Mouse (Mus musculus) hindbrain, embryonic 15.5 days (tissue): ENCODE measurements around the gene Dlg4. TPM values are rescaled to one million over a fixed set of nuclear protein-coding genes. Genes with fewer than 3 reads are reported as not detected.
A peak's percentile ranks its signal among the peaks of the same experiment; 100 is the strongest.

Experiments
- ATAC-seq: fragments of 200-750 bp; cut with Nextera tagmentation; 2 replicates; pipeline ENCODE4 v1.8.0; 2017; ENCODE audit warnings: low read depth, moderate number of reproducible peaks, moderate TSS enrichment; ENCODE audit not compliant: low FRiP score
- H3K27ac ChIP-seq: fragments of 300-500 bp; sonication (generic); replicated peaks from 2 replicates; pipeline ENCODE4 v1.5.1; 2015; ENCODE audit warnings: mild to moderate bottlenecking, inconsistent platforms
- H3K27me3 ChIP-seq: fragments of 300-500 bp; sonication (generic); 2 replicates; pipeline ENCODE4 v1.6.1; 2015; ENCODE audit warnings: control low read depth, inconsistent platforms
- H3K36me3 ChIP-seq: fragments of 300-500 bp; sonication (generic); 2 replicates; pipeline ENCODE4 v1.6.1; 2015; ENCODE audit warnings: control low read depth, inconsistent platforms
- H3K4me1 ChIP-seq: fragments of 300-500 bp; sonication (generic); replicated peaks from 2 replicates; pipeline ENCODE4 v1.6.1; 2015; ENCODE audit warnings: control low read depth, inconsistent platforms
- H3K4me2 ChIP-seq: fragments of 300-500 bp; sonication (generic); 2 replicates; pipeline ENCODE4 v1.6.1; 2015; ENCODE audit warnings: moderate library complexity, mild to moderate bottlenecking, inconsistent platforms
- H3K4me3 ChIP-seq: fragments of 300-500 bp; sonication (generic); 2 replicates; pipeline ENCODE4 v1.5.1; 2015; ENCODE audit warnings: mild to moderate bottlenecking, inconsistent platforms
- H3K9ac ChIP-seq: fragments of 300-500 bp; sonication (generic); 2 replicates; pipeline ENCODE4 v1.6.1; 2015; ENCODE audit warnings: inconsistent platforms
- H3K9me3 ChIP-seq: fragments of 300-500 bp; sonication (generic); 2 replicates; pipeline ENCODE4 v1.6.1; 2016; ENCODE audit warnings: control low read depth, inconsistent platforms
- WGBS: fragments of 180-500 bp; shearing (Covaris S2); methylation state at CpG from one replicate; pipeline ENCODE4 v1.1.7; 2015; 5-methylcytosine and 5-hydroxymethylcytosine counted together
- polyA plus RNA-seq: library from polyadenylated mRNA; unstranded; fragments of >200 nt; fragmentation: Nextera tagmentation; extraction: Ambion mirVana; gene quantifications from 2 replicates; pipeline ENCODE4 v1.2.1, GENCODE M21; 2015

Gene Dlg4
- polyA plus RNA-seq, 1 experiment from 2014 or later: 23.8 TPM

- Histone ChIP-seq H3K27ac (peak overlapping the region; percentile 64), H3K9ac (peak overlapping the region; percentile 47), H3K36me3 (no peaks in the 10 kb centered on the region), H3K4me3 (peak overlapping the region; percentile 41), H3K4me2 (peak overlapping the region; percentile 59), H3K9me3 (no peaks in the 10 kb centered on the region), H3K4me1 (peaks cover 94% of the 10 kb centered on the region), H3K27me3 (no peaks in the 10 kb centered on the region)
- WGBS: 4% methylated on average over 23 of the region's 29 CpGs
- ATAC-seq: no peak
Observed at GRCm38 (mm10) chr11:70023481-70024150, 6.9 kb downstream of the Dlg4 start.

DNA sequence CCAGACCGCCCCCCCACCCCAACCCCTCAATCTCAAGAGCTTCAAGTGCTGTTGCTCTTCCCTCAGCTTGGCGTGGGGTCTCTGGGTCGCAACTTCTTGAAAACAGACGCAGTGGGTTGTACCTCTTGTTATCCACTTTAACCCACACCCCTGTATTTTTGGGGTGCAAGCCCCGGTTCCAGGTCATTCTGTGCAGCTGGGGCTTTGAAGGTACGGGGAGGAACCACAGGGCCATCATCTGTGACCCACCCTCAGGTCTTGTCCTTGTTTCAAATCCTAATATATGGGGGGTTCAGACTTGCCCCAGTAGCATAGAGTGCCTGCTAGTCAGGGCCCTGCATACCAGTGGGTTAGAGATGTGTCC, 7.4 kb downstream of the Dlg4 start:
- ATAC-seq: no peak
- 9% methylated on average over 6 of the region's 6 CpGs for WGBS
- H3K27me3 ChIP-seq: no peaks in the 10 kb centered on the region

DNA sequence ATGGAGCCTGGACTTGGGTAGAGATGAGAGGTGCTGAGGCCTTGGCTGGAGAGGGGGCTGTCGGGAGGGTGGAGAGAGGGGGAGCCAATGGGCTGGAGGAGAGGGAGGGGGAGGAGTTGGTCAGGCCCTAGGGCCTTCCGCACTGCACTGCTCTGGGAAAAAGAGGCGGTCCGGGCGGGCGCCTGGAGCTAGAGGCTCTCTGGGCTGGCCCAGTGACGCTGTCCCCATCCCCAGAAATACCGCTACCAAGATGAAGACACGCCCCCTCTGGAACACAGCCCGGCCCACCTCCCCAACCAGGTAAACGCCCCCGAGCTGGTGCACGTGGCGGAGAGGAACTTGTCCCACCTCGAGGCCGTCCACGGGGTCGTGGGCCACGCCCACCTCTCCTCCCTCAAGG, 9.9 kb downstream of the Dlg4 start:
- Histone ChIP-seq H3K36me3 (peaks cover 8% of the 10 kb centered on the region), H3K27ac (peak overlapping the region; percentile 96), H3K4me2 (peak overlapping the region; percentile 66), H3K27me3 (no peaks in the 10 kb centered on the region), H3K4me1 (peaks cover 91% of the 10 kb centered on the region), H3K4me3 (peak overlapping the region; percentile 29), H3K9me3 (no peaks in the 10 kb centered on the region), H3K9ac (peak overlapping the region; percentile 13; the same call in 1 of the 2 replicates)
- ATAC-seq: no peak
- 6% methylated on average over 19 of the region's 19 CpGs for WGBS

More for the DNA sequence above, 7.4 kb downstream of the Dlg4 start:
- H3K36me3 ChIP-seq: no peaks in the 10 kb centered on the region
- peaks cover 95% of the 10 kb centered on the region for H3K4me1 ChIP-seq
- peak overlapping the region; percentile 41 for H3K4me3 ChIP-seq
- H3K27ac ChIP-seq: peak overlapping the region; percentile 64
- peak overlapping the region; percentile 47 for H3K9ac ChIP-seq
- no peaks in the 10 kb centered on the region for H3K9me3 ChIP-seq
- H3K4me2 ChIP-seq: peak overlapping the region; percentile 59

- Histone ChIP-seq H3K4me3 (peak overlapping the region; percentile 29), H3K4me1 (peaks cover 84% of the 10 kb centered on the region), H3K9ac (peak overlapping the region; percentile 13; the same call in 1 of the 2 replicates), H3K9me3 (no peaks in the 10 kb centered on the region), H3K27me3 (no peaks in the 10 kb centered on the region), H3K4me2 (peak overlapping the region; percentile 66), H3K36me3 (peaks cover 15% of the 10 kb centered on the region), H3K27ac (peak overlapping the region; percentile 96)
- 33% methylated on average over 9 of the region's 9 CpGs for WGBS
- ATAC-seq: no peak
Observed at GRCm38 (mm10) chr11:70027397-70027796, 10.7 kb downstream of the Dlg4 start.

DNA sequence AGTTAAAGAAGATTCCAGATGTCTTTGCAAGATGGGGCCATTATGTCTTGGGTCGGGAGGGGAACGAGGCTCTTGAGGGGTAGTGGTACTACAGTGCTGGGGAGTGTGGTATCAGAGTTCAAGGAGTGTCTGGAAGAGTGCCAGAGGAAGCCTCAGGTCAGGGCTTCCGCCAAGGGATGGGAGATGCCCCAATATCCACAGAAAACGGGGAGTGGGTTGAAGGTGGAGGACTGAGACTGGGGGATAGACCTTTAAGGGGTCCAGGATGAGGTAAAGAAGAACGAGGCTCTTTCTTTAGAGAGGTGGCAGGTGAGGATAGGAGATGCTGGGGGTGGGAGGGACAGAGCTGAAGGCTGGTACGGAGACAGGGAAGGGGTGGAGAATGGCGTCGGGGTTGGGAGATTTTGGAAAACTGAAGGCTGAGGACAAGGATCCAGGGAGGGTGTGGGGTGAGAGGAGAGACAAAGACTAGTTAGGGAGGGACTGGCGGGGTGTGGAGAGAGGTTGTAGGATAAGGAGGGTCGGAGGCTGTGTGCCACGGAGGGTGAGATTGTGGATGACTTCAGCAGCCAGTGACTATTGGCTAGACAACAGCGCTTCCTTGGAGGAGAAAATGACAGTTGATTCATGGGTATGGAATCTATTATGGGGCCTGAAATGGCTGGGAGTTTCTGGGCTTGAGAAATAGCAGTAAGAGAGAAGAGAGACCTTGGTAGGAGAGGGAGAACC, 11.8 kb downstream of the Dlg4 start:
- Histone ChIP-seq H3K4me2 (peak overlapping the region; percentile 66), H3K4me3 (peak overlapping the region; percentile 37), H3K9ac (peak overlapping the region; percentile 30), H3K27ac (peak overlapping the region; percentile 96), H3K27me3 (no peaks in the 10 kb centered on the region), H3K36me3 (peaks cover 26% of the 10 kb centered on the region), H3K9me3 (no peaks in the 10 kb centered on the region), H3K4me1 (peaks cover 73% of the 10 kb centered on the region)
- peak; percentile 7; the same call in 1 of the 2 replicates for ATAC-seq
- 17% methylated on average over 12 of the region's 12 CpGs for WGBS

DNA sequence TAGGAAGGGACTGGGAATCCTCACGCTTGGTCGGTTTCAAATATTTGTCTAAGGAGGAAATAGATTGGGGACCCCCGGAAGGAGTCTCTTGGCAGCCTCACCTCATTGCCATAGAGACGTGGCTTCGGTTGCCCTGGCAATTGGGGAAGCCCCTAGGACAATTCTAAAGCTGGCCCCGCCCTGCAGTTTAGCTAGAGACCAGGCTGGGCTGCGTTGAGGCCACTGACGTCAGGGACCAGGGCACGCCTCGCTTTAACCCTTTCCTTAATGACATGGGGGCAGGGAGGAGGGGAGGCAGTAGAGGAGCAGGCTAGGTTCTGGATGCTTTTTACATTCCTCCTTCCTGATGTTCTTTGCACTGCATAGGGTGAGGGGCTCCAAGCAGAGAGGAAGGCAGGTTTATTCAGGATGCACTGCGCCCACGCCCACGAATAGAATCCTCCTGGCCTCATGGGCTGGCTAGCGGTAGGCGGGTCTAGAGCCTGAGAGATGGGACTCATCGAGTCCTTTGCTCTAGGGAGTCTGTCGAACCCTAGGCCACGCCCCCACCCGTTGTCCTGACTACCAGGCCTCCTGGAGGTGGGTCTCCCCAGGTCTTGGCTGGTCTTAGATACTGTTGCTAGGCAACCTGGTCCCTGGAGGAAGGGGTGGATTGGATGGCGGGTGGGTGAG, 12.5 kb downstream of the Dlg4 start:
- H3K36me3 ChIP-seq: peaks cover 30% of the 10 kb centered on the region
- peak overlapping the region; percentile 50 for H3K9ac ChIP-seq
- no peaks in the 10 kb centered on the region for H3K9me3 ChIP-seq
- ATAC-seq: peak; percentile 93
- peak overlapping the region; percentile 66 for H3K4me2 ChIP-seq
- WGBS: under 1% methylated on average over 20 of the region's 20 CpGs
- peaks cover 66% of the 10 kb centered on the region for H3K4me1 ChIP-seq
- H3K27ac ChIP-seq: peak overlapping the region; percentile 96
- peak overlapping the region; percentile 37 for H3K4me3 ChIP-seq
- H3K27me3 ChIP-seq: no peaks in the 10 kb centered on the region

DNA sequence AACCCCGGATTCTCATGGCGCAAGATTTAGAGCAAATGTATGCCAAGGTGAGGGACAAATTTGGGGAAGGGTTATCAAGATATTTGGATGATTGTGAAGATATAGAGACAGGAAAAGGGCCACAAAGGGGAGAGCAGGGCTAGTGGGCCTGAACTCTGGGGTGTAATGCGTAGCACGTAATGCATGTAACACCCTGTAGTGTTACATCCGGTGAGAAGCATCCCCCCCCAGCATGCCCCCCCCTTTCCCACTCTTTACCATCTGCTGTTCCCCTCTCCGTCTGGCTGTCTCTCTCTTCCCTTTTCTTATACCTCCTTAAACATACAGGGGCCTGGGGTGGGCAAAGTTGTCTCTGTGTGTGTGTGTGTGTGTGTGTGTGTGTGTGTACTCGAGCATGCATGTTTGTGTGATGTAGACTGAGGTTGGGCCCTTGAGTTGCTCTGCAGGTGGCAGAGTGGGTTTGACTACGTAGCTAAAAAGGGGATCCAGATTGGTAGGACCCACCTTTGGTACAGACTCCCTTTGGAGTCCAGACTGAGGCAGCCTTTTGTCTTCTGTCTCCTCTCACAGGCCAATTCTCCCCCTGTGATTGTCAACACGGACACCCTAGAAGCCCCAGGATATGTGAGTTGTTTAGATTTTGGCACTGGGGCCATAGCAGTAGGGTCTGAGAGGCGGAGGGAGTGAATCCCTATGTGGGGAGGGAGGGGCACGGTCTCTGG, 13.2 kb downstream of the Dlg4 start:
- WGBS: 18% methylated on average over 11 of the region's 11 CpGs
- Histone ChIP-seq H3K4me2 (peak overlapping the region; percentile 66), H3K36me3 (peaks cover 33% of the 10 kb centered on the region), H3K27me3 (no peaks in the 10 kb centered on the region), H3K9ac (peak overlapping the region; percentile 50), H3K27ac (peak overlapping the region; percentile 96), H3K9me3 (no peaks in the 10 kb centered on the region), H3K4me1 (peaks cover 58% of the 10 kb centered on the region), H3K4me3 (peak overlapping the region; percentile 37)
- peak; percentile 27 for ATAC-seq

DNA sequence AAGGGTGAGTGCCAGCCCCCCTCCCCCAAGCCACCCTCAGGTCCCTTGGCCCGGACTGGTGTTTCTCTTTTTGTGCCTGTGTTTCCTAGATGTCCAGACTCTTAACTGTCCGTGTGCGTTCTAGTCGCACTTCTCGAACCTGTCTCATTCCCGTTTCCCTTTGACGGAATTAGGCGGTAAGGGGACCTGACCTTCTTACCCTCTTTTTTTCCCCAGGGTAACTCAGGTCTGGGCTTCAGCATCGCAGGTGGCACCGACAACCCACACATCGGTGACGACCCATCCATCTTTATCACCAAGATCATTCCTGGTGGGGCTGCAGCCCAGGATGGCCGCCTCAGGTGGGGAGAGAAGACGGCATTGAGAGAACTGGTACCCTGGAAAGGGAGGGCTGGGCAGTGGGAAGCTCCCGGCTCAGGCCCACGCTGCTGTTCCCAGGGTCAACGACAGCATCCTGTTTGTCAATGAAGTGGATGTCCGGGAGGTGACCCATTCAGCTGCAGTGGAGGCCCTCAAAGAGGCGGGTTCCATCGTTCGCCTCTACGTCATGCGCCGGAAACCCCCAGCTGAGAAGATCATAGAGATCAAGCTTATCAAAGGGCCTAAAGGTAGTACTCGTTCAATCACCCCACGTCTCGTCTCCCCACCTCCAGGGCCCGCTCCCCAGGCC, 14.0 kb downstream of the Dlg4 start:
- H3K27ac ChIP-seq: peak overlapping the region; percentile 96
- H3K36me3 ChIP-seq: peaks cover 33% of the 10 kb centered on the region
- no peaks in the 10 kb centered on the region for H3K9me3 ChIP-seq
- peaks cover 50% of the 10 kb centered on the region for H3K4me1 ChIP-seq
- no peaks in the 10 kb centered on the region for H3K27me3 ChIP-seq
- WGBS: 84% methylated on average over 28 of the region's 28 CpGs
- no peak for ATAC-seq
- H3K4me2 ChIP-seq: peak overlapping the region; percentile 66
- no peak overlapping the region for H3K4me3 ChIP-seq
- peak overlapping the region; percentile 50; the same call in 1 of the 2 replicates for H3K9ac ChIP-seq

- Histone ChIP-seq H3K9ac (no peak overlapping the region), H3K27ac (0 out of 2 replicates have a peak overlapping the region, but pooled peaks have one; percentile 25), H3K9me3 (no peaks in the 10 kb centered on the region), H3K27me3 (no peaks in the 10 kb centered on the region), H3K4me1 (peaks cover 45% of the 10 kb centered on the region), H3K36me3 (peaks cover 33% of the 10 kb centered on the region), H3K4me2 (no peak overlapping the region), H3K4me3 (no peak overlapping the region)
- whole genome bisulfite sequencing: 95% methylated on average over 11 of the region's 11 CpGs
- ATAC-seq: no peak
Observed at GRCm38 (mm10) chr11:70031321-70031670, 14.6 kb downstream of the Dlg4 start.

DNA sequence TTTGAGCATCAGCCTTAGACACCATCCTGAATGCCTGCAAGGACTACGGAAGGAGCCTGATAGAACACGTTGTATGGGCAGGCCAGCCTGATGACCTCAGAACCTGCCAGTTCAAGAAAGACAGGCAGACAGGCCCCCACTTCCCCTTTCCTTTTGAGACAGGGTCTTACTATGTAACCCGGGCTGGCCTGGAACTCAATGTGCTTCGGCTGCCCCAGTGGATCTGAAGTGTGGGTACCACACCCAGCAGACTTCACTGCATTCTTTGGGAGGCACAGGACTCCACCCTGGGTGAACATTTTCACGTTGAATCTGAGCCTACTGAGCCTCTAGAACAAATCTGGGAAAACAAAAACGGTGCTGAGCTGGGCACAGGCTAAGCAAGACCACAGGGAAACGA, 21.4 kb downstream of the Dlg4 start:
- no peak for ATAC-seq
- 83% methylated on average over 7 of the region's 7 CpGs for WGBS
- Histone ChIP-seq H3K9me3 (no peaks in the 10 kb centered on the region), H3K27me3 (no peaks in the 10 kb centered on the region), H3K27ac (no peak overlapping the region), H3K9ac (no peak overlapping the region), H3K4me3 (no peak overlapping the region), H3K4me2 (no peak overlapping the region), H3K4me1 (no peaks in the 10 kb centered on the region), H3K36me3 (peaks cover 45% of the 10 kb centered on the region)

GRCm38 (mm10) chr11:70039631-70040030, 22.9 kb downstream of the Dlg4 start:
- Histone ChIP-seq H3K4me3 (no peak overlapping the region), H3K4me2 (no peak overlapping the region), H3K27ac (no peak overlapping the region), H3K36me3 (peaks cover 46% of the 10 kb centered on the region), H3K9me3 (no peaks in the 10 kb centered on the region), H3K27me3 (no peaks in the 10 kb centered on the region), H3K9ac (no peak overlapping the region), H3K4me1 (no peaks in the 10 kb centered on the region)
- no peak for ATAC-seq
- 95% methylated on average over 10 of the region's 10 CpGs for WGBS
